Mouse (Mus musculus) cortical plate, adult 2 months (tissue): ENCODE measurements around the gene Ppp2r3a. TPM values are rescaled to one million over a fixed set of nuclear protein-coding genes. Genes with fewer than 3 reads are reported as not detected.

Source experiments
- H3K27ac ChIP-seq: fragments of 200-500 bp; 2 replicates; pipeline ENCODE4 v1.5.1; 2012; ENCODE audit warnings: low read length, control low read depth, inconsistent platforms; ENCODE audit not compliant: insufficient read depth
- H3K4me1 ChIP-seq: fragments of 200-500 bp; 2 replicates; pipeline ENCODE4 v1.6.1; 2011; ENCODE audit warnings: low read length; ENCODE audit not compliant: control insufficient read depth, insufficient read depth
- H3K4me3 ChIP-seq: fragments of 200-500 bp; 2 replicates; pipeline ENCODE4 v1.5.1; 2011; ENCODE audit warnings: mild to moderate bottlenecking, low read length, control low read depth; ENCODE audit not compliant: insufficient read depth
- CTCF ChIP-seq: fragments of 200-500 bp; IDR thresholded peaks from 2 replicates; pipeline ENCODE4 v1.5.1; 2011; ENCODE audit warnings: mild to moderate bottlenecking, control low read depth, low read length; ENCODE audit not compliant: insufficient read depth; ENCODE audit errors: extremely low read depth
- POLR2A ChIP-seq: fragments of 200-500 bp; IDR thresholded peaks from 2 replicates; pipeline ENCODE4 v1.6.1; 2011; ENCODE audit warnings: mild to moderate bottlenecking, low read length, control low read depth; ENCODE audit not compliant: insufficient read depth; ENCODE audit errors: extremely low read depth
- polyA plus RNA-seq: library from polyadenylated mRNA; depleted of rRNA; stranded (reverse); fragments of >200 nt; gene quantifications from 2 replicates; pipeline ENCODE4 v1.2.3, GENCODE M21; 2012; rRNA removed

Ppp2r3a gene
- 18.8 and 19.5 TPM in 2 replicates for polyA plus RNA-seq

- Histone ChIP-seq H3K4me3 (peak within 1 kb of the TSS; percentile 96), H3K4me1 (peaks cover 7% of the 10 kb centered on the region), H3K27ac (peak within 1 kb of the TSS; percentile 94)
- TF ChIP-seq CTCF (no peak), POLR2A (0 out of 2 replicates have a peak, but pooled peaks have one; percentile 51)
Measured at GRCm38 (mm10) chr9:101251644-101252337, at the start of gene Ppp2r3a. Ppp2r3a (minus strand) TSS chr9:101251795.

- TF ChIP-seq CTCF: no peak
- TF ChIP-seq POLR2A: no peak
Measured at GRCm38 (mm10) chr9:101300441-101300935, 48.9 kb upstream of the Ppp2r3a start.

GRCm38 (mm10) chr9:101291676-101292660, 40.4 kb upstream of the Ppp2r3a start:
- TF ChIP-seq CTCF (no peak), POLR2A (no peak)
- Histone ChIP-seq H3K27ac (no peak overlapping the region), H3K4me1 (no peaks in the 10 kb centered on the region), H3K4me3 (no peak overlapping the region)

More at GRCm38 (mm10) chr9:101300441-101300935, 48.9 kb upstream of the Ppp2r3a start:
- Histone ChIP-seq H3K4me3 (no peak overlapping the region), H3K4me1 (no peaks in the 10 kb centered on the region), H3K27ac (no peak overlapping the region)

- Histone ChIP-seq H3K4me3 (no peak overlapping the region), H3K27ac (no peak overlapping the region), H3K4me1 (no peaks in the 10 kb centered on the region)
- TF ChIP-seq CTCF (no peak), POLR2A (no peak)
Measured at GRCm38 (mm10) chr9:101290876-101291275, 39.3 kb upstream of the Ppp2r3a start.

- TF ChIP-seq CTCF: no peak
- no peak for TF ChIP-seq POLR2A
- Histone ChIP-seq H3K4me3 (no peak overlapping the region), H3K27ac (no peak overlapping the region), H3K4me1 (no peaks in the 10 kb centered on the region)
Measured at GRCm38 (mm10) chr9:101289750-101290149, 38.2 kb upstream of the Ppp2r3a start.

- no peaks in the 10 kb centered on the region for H3K4me1 ChIP-seq
- H3K27ac ChIP-seq: no peak overlapping the region
- no peak overlapping the region for H3K4me3 ChIP-seq
- no peak for TF ChIP-seq CTCF
- no peak for TF ChIP-seq POLR2A
Measured at GRCm38 (mm10) chr9:101288901-101289647, 37.5 kb upstream of the Ppp2r3a start.

GRCm38 (mm10) chr9:101286766-101287165, 35.2 kb upstream of the Ppp2r3a start:
- TF ChIP-seq CTCF (no peak), POLR2A (no peak)
- Histone ChIP-seq H3K4me1 (no peaks in the 10 kb centered on the region), H3K4me3 (no peak overlapping the region), H3K27ac (no peak overlapping the region)

GRCm38 (mm10) chr9:101284049-101284448, 32.5 kb upstream of the Ppp2r3a start:
- Histone ChIP-seq H3K27ac (no peak overlapping the region), H3K4me3 (no peak overlapping the region), H3K4me1 (no peaks in the 10 kb centered on the region)
- TF ChIP-seq POLR2A (no peak), CTCF (no peak)

- TF ChIP-seq POLR2A (no peak), CTCF (no peak)
- H3K4me3 ChIP-seq: no peak overlapping the region
Measured at GRCm38 (mm10) chr9:101282651-101283050, 31.1 kb upstream of the Ppp2r3a start.

More at GRCm38 (mm10) chr9:101282651-101283050, 31.1 kb upstream of the Ppp2r3a start:
- Histone ChIP-seq H3K4me1 (no peaks in the 10 kb centered on the region), H3K27ac (no peak overlapping the region)
